Mouse (Mus musculus) stomach, postnatal 0 days (tissue): Measurements from ENCODE around the gene Fam53b. TPM values are rescaled to one million over a fixed set of nuclear protein-coding genes. Genes with fewer than 3 reads are reported as not detected.

ENCODE experiments used
- ATAC-seq: fragments of 200-750 bp; cut with Nextera tagmentation; 2 replicates; pipeline ENCODE4 v1.8.0; 2017; ENCODE audit not compliant: low FRiP score, low TSS enrichment
- DNase-seq: peaks from one replicate; pipeline ENCODE4 v3.0.0-alpha.2; 2016; ENCODE audit warnings: low spot score
- H3K27ac ChIP-seq: fragments of 300-500 bp; sonication (generic); replicated peaks from 2 replicates; pipeline ENCODE4 v1.5.1; 2014; ENCODE audit warnings: mild to moderate bottlenecking, control low read depth
- H3K27me3 ChIP-seq: fragments of 300-500 bp; sonication (generic); 2 replicates; pipeline ENCODE4 v1.6.1; 2014; ENCODE audit warnings: low read length; ENCODE audit not compliant: control insufficient read depth, insufficient read depth
- H3K36me3 ChIP-seq: fragments of 300-500 bp; sonication (generic); 2 replicates; pipeline ENCODE4 v1.6.1; 2014; ENCODE audit warnings: low read length, mixed read lengths; ENCODE audit not compliant: control insufficient read depth, insufficient read depth
- H3K4me1 ChIP-seq: fragments of 300-500 bp; sonication (generic); replicated peaks from 2 replicates; pipeline ENCODE4 v1.6.1; 2014; ENCODE audit warnings: antibody characterized with exemption; ENCODE audit not compliant: control insufficient read depth, insufficient read depth
- H3K4me2 ChIP-seq: fragments of 300-500 bp; sonication (generic); replicated peaks from 2 replicates; pipeline ENCODE4 v1.6.1; 2014; ENCODE audit warnings: low read depth, mild to moderate bottlenecking, control low read depth, moderate library complexity
- H3K4me3 ChIP-seq: fragments of 300-500 bp; sonication (generic); 2 replicates; pipeline ENCODE4 v1.5.1; 2014; ENCODE audit warnings: low read depth, low read length, control low read depth
- H3K9ac ChIP-seq: fragments of 300-500 bp; sonication (generic); 2 replicates; pipeline ENCODE4 v1.6.1; 2014; ENCODE audit warnings: mild to moderate bottlenecking, low read length, control low read depth, mixed read lengths
- H3K9me3 ChIP-seq: fragments of 300-500 bp; sonication (generic); 2 replicates; pipeline ENCODE4 v1.6.1; 2016; ENCODE audit warnings: low read length; ENCODE audit not compliant: control insufficient read depth
- CTCF ChIP-seq: IDR thresholded peaks from 2 replicates; pipeline ENCODE4 v1.5.1; 2016; ENCODE audit warnings: antibody characterized with exemption, low read depth, mild to moderate bottlenecking, moderate library complexity
- EP300 ChIP-seq: optimal IDR thresholded peaks from 2 replicates; pipeline ENCODE3; 2016; ENCODE audit warnings: antibody characterized with exemption
- WGBS: fragments of 180-500 bp; shearing (Covaris S2); extraction: QIAGEN DNeasy Blood & Tissue Kit; methylation state at CpG from one replicate; pipeline ENCODE4 v1.1.7; 2014; 5-methylcytosine and 5-hydroxymethylcytosine counted together
- polyA plus RNA-seq: library from polyadenylated mRNA; unstranded; fragments of >200 nt; fragmentation: Nextera tagmentation; extraction: Ambion mirVana; gene quantifications from 2 replicates; pipeline ENCODE4 v1.2.1, GENCODE M21; 2015

Gene Fam53b
- polyA plus RNA-seq, 1 experiment from 2014 or later, result 8.5 TPM

- no peak overlapping the region for H3K27ac ChIP-seq
- H3K36me3 ChIP-seq, result peaks cover 8% of the 10 kb centered on the region; the same call in 1 of the 2 replicates
- no peak overlapping the region for H3K4me3 ChIP-seq
- TF ChIP-seq CTCF, result no peak
- no peak for TF ChIP-seq EP300
- 83% methylated on average over 7 of the region's 7 CpGs for WGBS
- no peaks in the 10 kb centered on the region for H3K9me3 ChIP-seq
- no peak for DNase-seq
- no peaks in the 10 kb centered on the region for H3K27me3 ChIP-seq
- no peak overlapping the region for H3K9ac ChIP-seq
- no peak for ATAC-seq
- H3K4me2 ChIP-seq, result no peak overlapping the region
- H3K4me1 ChIP-seq, result peaks cover 9% of the 10 kb centered on the region
Measured at GRCm38 (mm10) chr7:132773011-132773705, 40.5 kb downstream of the Fam53b start.

DNA sequence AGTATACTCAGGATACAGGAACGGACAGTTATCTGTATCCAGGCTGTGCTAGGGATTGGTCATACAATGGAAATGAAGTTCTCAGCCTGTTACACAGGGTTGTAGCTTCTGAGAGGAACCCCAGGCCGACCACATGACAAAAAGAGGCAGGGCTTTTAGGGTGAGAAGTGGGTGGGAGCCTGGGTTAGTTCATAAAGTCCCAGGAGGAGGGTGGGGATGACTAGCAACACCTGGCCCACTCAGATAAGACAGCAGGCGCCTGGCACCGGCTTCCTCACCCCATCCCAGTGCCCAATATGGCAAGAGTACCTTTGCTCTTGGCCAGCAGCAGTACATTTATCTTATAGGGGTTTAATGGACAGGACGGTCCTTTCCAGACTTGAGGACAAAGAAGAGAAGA, 41.2 kb downstream of the Fam53b start:
- Histone ChIP-seq H3K27me3 (no peaks in the 10 kb centered on the region), H3K4me1 (peaks cover 9% of the 10 kb centered on the region), H3K36me3 (peaks cover 7% of the 10 kb centered on the region; the same call in 1 of the 2 replicates), H3K9ac (no peak overlapping the region), H3K27ac (no peak overlapping the region), H3K4me3 (no peak overlapping the region), H3K9me3 (no peaks in the 10 kb centered on the region), H3K4me2 (no peak overlapping the region)
- 77% methylated on average over 5 of the region's 5 CpGs for WGBS
- ATAC-seq (no peak; the same call in 1 of the 2 replicates), DNase-seq (no peak)
- no peak for TF ChIP-seq CTCF
- TF ChIP-seq EP300, result no peak

GRCm38 (mm10) chr7:132768498-132769344, 45.0 kb downstream of the Fam53b start:
- no peak overlapping the region; the same call in 1 of the 2 replicates for H3K9ac ChIP-seq
- peak; percentile 41 for DNase-seq
- TF ChIP-seq EP300 (no peak), CTCF (no peak)
- H3K36me3 ChIP-seq, result peaks cover 4% of the 10 kb centered on the region; the same call in 1 of the 2 replicates
- no peak overlapping the region for H3K4me2 ChIP-seq
- WGBS, result 61% methylated on average over 12 of the region's 12 CpGs
- H3K27me3 ChIP-seq, result no peaks in the 10 kb centered on the region
- no peak overlapping the region for H3K4me3 ChIP-seq
- 0 out of 2 replicates have a peak, but pooled peaks have one; percentile 28 for ATAC-seq
- H3K4me1 ChIP-seq, result no peaks in the 10 kb centered on the region; the same call in none of the 2 replicates
- no peaks in the 10 kb centered on the region for H3K9me3 ChIP-seq
- H3K27ac ChIP-seq, result peak overlapping the region; percentile 77

GRCm38 (mm10) chr7:132767999-132768370, 45.7 kb downstream of the Fam53b start:
- Histone ChIP-seq H3K27me3 (no peaks in the 10 kb centered on the region), H3K9ac (no peak overlapping the region), H3K4me2 (no peak overlapping the region), H3K36me3 (peaks cover 4% of the 10 kb centered on the region; the same call in 1 of the 2 replicates), H3K4me3 (no peak overlapping the region), H3K4me1 (no peaks in the 10 kb centered on the region; the same call in none of the 2 replicates), H3K9me3 (no peaks in the 10 kb centered on the region), H3K27ac (peak overlapping the region; percentile 77)
- 68% methylated on average over 4 of the region's 4 CpGs for WGBS
- TF ChIP-seq CTCF, result no peak
- no peak for TF ChIP-seq EP300
- peak; percentile 30 for DNase-seq
- ATAC-seq, result no peak

- TF ChIP-seq EP300 (no peak), CTCF (no peak)
- WGBS, result 64% methylated on average over 12 of the region's 12 CpGs
- no peak for ATAC-seq
- Histone ChIP-seq H3K36me3 (peaks cover 4% of the 10 kb centered on the region; the same call in 1 of the 2 replicates), H3K9me3 (no peaks in the 10 kb centered on the region), H3K4me1 (no peaks in the 10 kb centered on the region; the same call in none of the 2 replicates), H3K27ac (peak overlapping the region; percentile 77), H3K4me2 (no peak overlapping the region), H3K4me3 (no peak overlapping the region), H3K9ac (no peak overlapping the region), H3K27me3 (no peaks in the 10 kb centered on the region)
- DNase-seq, result no peak
Measured at GRCm38 (mm10) chr7:132767233-132767998, 46.3 kb downstream of the Fam53b start.
